Mouse (Mus musculus) layer of hippocampus, adult 6 months (tissue): ENCODE results near the gene Gm572. TPM values are rescaled to one million over a fixed set of nuclear protein-coding genes. Genes with fewer than 3 reads are reported as not detected.

Experiments used
- long read RNA-seq, 2 experiments: library from polyadenylated mRNA; unstranded; transcript quantifications; one replicate each; pipeline ENCODE4 v2.0.0; 2019 to 2020
- polyA plus RNA-seq: library from polyadenylated mRNA; unstranded; fragments of <200 nt; fragmentation: Nextera tagmentation; gene quantifications from 2 replicates; pipeline ENCODE4 v1.2.3, GENCODE M21; 2021

The Gm572 gene
- not detected in 2 replicates for polyA plus RNA-seq
- long read RNA-seq, experiment 1, result 0 reads
- long read RNA-seq, experiment 2, partial matches to known transcripts, result 0 of 1 reads
- long read RNA-seq, experiment 2, other reads (novel, unspliced or antisense), result 1 of 1 reads

DNA sequence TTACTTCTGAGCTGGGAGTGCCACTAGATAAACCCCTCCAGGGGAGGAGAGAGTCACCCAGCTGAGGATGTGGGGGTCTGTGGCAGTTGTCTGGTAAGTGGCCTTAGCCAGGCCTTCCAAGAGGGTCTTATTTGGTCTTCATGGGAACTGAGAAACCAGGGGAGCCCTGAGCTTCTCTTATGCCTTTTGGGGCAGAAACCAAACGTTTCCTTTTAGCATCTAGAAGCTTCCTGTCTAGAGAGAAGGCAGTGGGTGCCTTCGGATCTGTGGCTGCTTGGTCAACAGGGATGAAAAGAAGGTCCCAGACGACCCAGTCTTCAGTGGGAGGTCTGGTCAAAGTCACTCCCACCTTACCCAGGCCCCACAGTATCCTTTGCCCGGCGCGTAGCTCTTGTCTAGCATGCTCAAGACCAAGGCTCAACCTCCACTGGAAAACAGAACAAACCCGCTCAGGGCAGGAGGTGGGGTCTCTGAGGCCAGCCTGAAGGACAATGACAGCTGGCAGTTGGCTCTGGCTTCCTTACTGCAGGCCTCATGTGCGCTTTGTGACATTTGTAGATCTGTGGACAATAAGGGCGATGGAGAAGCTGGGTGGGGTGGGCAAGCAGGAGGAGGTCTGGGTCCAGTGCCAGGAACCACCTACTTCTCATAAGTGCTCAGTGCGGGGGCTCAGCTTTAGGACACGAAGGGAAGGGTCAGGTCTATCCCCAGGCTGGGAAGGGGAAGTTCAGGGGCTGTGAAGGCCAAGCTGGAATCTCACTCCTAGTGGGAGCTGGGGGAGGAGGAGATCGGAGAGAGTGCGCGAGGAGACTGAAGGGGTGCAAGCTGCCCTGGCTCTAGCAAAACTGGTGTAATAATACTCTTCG, at the start of gene Gm572:
Gene Gm572 (plus strand): TSS at position 27 of the 866 bp plus-strand sequence.

DNA sequence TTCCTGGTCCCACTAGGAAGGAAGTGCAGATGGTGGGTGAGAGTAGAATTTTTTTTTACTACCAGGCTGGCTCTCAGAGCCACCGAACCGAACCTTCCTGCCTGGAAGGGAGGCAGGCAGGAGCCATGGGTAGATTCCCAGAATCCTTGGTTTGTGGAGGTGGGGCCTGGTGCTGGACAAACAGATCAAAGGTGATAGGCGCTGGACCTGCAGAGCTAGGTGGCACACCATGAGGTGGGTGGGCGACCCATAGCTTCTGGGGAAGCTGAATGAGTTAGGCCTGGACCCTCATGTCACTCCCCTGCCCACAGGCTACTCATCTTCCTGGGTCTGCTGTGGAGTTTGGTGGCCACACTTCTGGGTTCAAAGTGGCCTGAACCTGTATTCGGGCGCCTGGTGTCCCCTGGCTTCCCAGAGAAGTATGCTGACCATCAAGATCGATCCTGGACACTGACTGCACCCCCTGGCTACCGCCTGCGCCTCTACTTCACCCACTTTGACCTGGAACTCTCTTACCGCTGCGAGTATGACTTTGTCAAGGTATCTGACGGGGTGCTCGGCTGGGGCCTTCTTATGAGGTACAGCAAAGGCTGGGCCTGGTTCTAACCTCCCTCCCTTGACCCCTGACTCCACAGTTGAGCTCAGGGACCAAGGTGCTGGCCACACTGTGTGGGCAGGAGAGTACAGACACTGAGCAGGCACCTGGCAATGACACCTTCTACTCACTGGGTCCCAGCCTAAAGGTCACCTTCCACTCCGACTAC, 40.6 kb upstream of the Gm572 start, which contains the start of gene Masp2:
Gene Masp2 (plus strand): TSS at position 198 of the 764 bp plus-strand sequence.

DNA sequence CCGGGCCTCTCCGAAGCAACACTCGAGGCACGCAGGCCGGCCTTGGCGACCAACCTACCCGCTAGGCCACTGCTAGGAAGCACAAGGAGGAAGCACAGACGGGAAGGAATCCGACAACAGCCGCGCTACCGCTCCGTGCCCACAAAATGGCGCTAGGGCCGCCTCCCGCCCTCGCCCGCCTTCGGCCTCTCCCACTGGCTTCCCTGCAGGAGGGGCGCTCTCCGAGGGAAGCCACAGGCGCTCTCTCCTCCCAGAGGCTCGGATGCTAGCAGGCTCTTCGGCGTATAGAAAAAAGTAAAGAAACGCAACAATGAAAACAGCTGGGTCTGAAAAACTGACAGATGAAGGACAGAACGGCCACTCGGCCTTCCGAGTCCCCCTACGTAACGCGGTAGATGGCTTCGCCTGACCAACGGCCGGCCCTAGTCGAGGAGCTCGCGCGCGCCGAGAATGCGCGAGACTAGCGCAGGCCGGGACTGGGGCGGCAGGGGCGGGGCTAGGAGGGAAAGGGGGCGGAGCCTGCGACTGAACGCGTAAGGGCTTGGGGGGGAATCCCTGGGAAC, 16.4 kb upstream of the Gm572 start, which contains the start of gene Tardbp:
Gene Tardbp (minus strand): TSS at position 397 of the 563 bp plus-strand sequence.

Other genes starting within 250 kb of the Gm572 start
- 4.4 and 5.7 TPM in 2 replicates for gene Ubiad1, start 198.5 kb upstream of the Gm572 start, polyA plus RNA-seq
- gene Mtor, start 194.7 kb upstream of the Gm572 start, polyA plus RNA-seq, result 19.7 and 23.0 TPM in 2 replicates
- gene Angptl7, start 142.9 kb upstream of the Gm572 start, polyA plus RNA-seq, result 0.09 and 0.30 TPM in 2 replicates
- gene Exosc10, start 84.9 kb upstream of the Gm572 start, polyA plus RNA-seq, result 34.8 and 37.4 TPM in 2 replicates
- 83.7 and 83.8 TPM in 2 replicates for gene Srm, start 51.8 kb upstream of the Gm572 start, polyA plus RNA-seq
- gene Masp2, start 40.8 kb upstream of the Gm572 start, polyA plus RNA-seq, result not detected in 2 replicates
- gene Tardbp, start 16.3 kb upstream of the Gm572 start, polyA plus RNA-seq, result 32.0 and 33.6 TPM in 2 replicates
- gene Casz1, start 161.1 kb downstream of the Gm572 start, polyA plus RNA-seq, result 0.31 and 0.40 TPM in 2 replicates